Mouse (Mus musculus) CH12.LX (cell line): Measurements from ENCODE around the gene Col5a1. TPM values are rescaled to one million over a fixed set of nuclear protein-coding genes. Genes with fewer than 3 reads are reported as not detected.

Experiments
- DNase-seq: peaks from one replicate; pipeline ENCODE4 v3.0.0-alpha.2; 2013; ENCODE audit errors: extremely low read depth
- H3K27ac ChIP-seq: 2 replicates; pipeline ENCODE4 v1.5.1; 2012; ENCODE audit warnings: low read depth, mild to moderate bottlenecking, control low read depth, moderate library complexity; ENCODE audit not compliant: insufficient read depth
- H3K27me3 ChIP-seq: replicated peaks from 2 replicates; pipeline ENCODE3; 2012; ENCODE audit warnings: inconsistent platforms
- H3K36me3 ChIP-seq, 2 experiments: replicated peaks in 1 of 2; 2 replicates each; pipeline versions ENCODE3 to v1.6.1; 2012; ENCODE audit warnings: inconsistent platforms in 1 of 2, low read length in 1 of 2, mild to moderate bottlenecking in 1 of 2, mixed read lengths in 1 of 2, moderate library complexity in 1 of 2; ENCODE audit not compliant: control insufficient read depth in 1 of 2, insufficient read depth in 1 of 2
- H3K4me1 ChIP-seq, 2 experiments: 2 replicates each; pipeline ENCODE4 v1.6.1; 2012; ENCODE audit warnings: inconsistent platforms in 1 of 2, moderate library complexity in 1 of 2; ENCODE audit not compliant: insufficient read depth in 2 of 2, control insufficient read depth in 1 of 2
- H3K4me2 ChIP-seq: 2 replicates; pipeline ENCODE4 v1.6.1; 2012; ENCODE audit warnings: low read depth, mild to moderate bottlenecking, control low read depth; ENCODE audit not compliant: poor library complexity, insufficient read depth, severe bottlenecking
- H3K4me3 ChIP-seq, 3 experiments: fragments of 150-350 bp in 1 of 3; sonication (generic) in 1 of 3; replicated peaks in 1 of 3; 2 replicates each; pipeline versions ENCODE3 to v1.5.1; 2011 to 2012; ENCODE audit warnings: low read depth in 2 of 3, low read length in 2 of 3, mild to moderate bottlenecking in 2 of 3, moderate library complexity in 2 of 3, control low read depth in 1 of 3, improper control_type of control experiment in 1 of 3, inconsistent platforms in 1 of 3, mixed read lengths in 1 of 3; ENCODE audit not compliant: poor library complexity in 1 of 3
- H3K79me2 ChIP-seq: replicated peaks from 2 replicates; pipeline ENCODE4 v1.6.1; 2012; ENCODE audit warnings: mild to moderate bottlenecking, moderate library complexity; ENCODE audit not compliant: control insufficient read depth, poor library complexity, insufficient read depth, severe bottlenecking; ENCODE audit errors: extremely low read depth
- H3K9ac ChIP-seq: 2 replicates; pipeline ENCODE4 v1.6.1; 2012; ENCODE audit warnings: low read depth, mild to moderate bottlenecking, control low read depth, moderate library complexity; ENCODE audit not compliant: insufficient read depth
- H3K9me3 ChIP-seq: replicated peaks from 2 replicates; pipeline ENCODE3; 2012; ENCODE audit warnings: low read length, inconsistent platforms, mixed read lengths
- CHD1 ChIP-seq: IDR thresholded peaks from 2 replicates; pipeline ENCODE4 v1.6.1; 2012; ENCODE audit warnings: low read depth, low read length, improper control_type of control experiment, inconsistent platforms
- CHD2 ChIP-seq: IDR thresholded peaks from 2 replicates; pipeline ENCODE4 v1.6.1; 2011; ENCODE audit warnings: low read length, improper control_type of control experiment
- EP300 ChIP-seq: IDR thresholded peaks from 2 replicates; pipeline ENCODE4 v1.6.1; 2011; ENCODE audit warnings: low read length, improper control_type of control experiment
- HCFC1 ChIP-seq: IDR thresholded peaks from 2 replicates; pipeline ENCODE4 v1.6.1; 2012; ENCODE audit warnings: low read depth, mild to moderate bottlenecking, inconsistent platforms, low read length, improper control_type of control experiment
- MAFK ChIP-seq: IDR thresholded peaks from 2 replicates; pipeline ENCODE4 v1.6.1; 2011; ENCODE audit warnings: low read length, improper control_type of control experiment; ENCODE audit not compliant: insufficient replicate concordance
- MAX ChIP-seq: IDR thresholded peaks from 2 replicates; pipeline ENCODE4 v1.6.1; 2011; ENCODE audit warnings: low read length, improper control_type of control experiment
- MXI1 ChIP-seq: IDR thresholded peaks from 2 replicates; pipeline ENCODE4 v1.6.1; 2011; ENCODE audit warnings: mild to moderate bottlenecking, low read depth, low read length, improper control_type of control experiment
- MYC ChIP-seq: IDR thresholded peaks from 2 replicates; pipeline ENCODE4 v1.6.1; 2011; ENCODE audit warnings: low read depth, mild to moderate bottlenecking, improper control_type of control experiment, low read length
- NELFE ChIP-seq: IDR thresholded peaks from 2 replicates; pipeline ENCODE4 v1.6.1; 2011; ENCODE audit warnings: low read depth, low read length, improper control_type of control experiment
- POLR2A ChIP-seq: IDR thresholded peaks from 2 replicates; pipeline ENCODE4 v1.6.1; 2011; ENCODE audit warnings: low read depth, mild to moderate bottlenecking, improper control_type of control experiment, low read length
- RAD21 ChIP-seq: IDR thresholded peaks from 2 replicates; pipeline ENCODE4 v1.6.1; 2011; ENCODE audit warnings: low read depth, mild to moderate bottlenecking, low read length, improper control_type of control experiment, moderate library complexity
- SMC3 ChIP-seq: IDR thresholded peaks from 2 replicates; pipeline ENCODE4 v1.6.1; 2011; ENCODE audit warnings: low read depth, low read length, improper control_type of control experiment
- TCF12 ChIP-seq: IDR thresholded peaks from 2 replicates; pipeline ENCODE4 v1.6.1; 2014; ENCODE audit warnings: low read depth, mild to moderate bottlenecking, inconsistent platforms, low read length, improper control_type of control experiment
- USF2 ChIP-seq: conservative IDR thresholded peaks from 2 replicates; pipeline ENCODE4 v1.6.1; 2011; ENCODE audit warnings: low read depth, low read length, improper control_type of control experiment
- ZKSCAN1 ChIP-seq: IDR thresholded peaks from 2 replicates; pipeline ENCODE4 v1.6.1; 2012; ENCODE audit warnings: low read depth, inconsistent platforms, low read length, improper control_type of control experiment, borderline replicate concordance
- ZMIZ1 ChIP-seq: IDR thresholded peaks from 2 replicates; pipeline ENCODE4 v1.6.1; 2012; ENCODE audit warnings: low read depth, mild to moderate bottlenecking, inconsistent platforms, low read length, improper control_type of control experiment
- dilution Hi-C: fragments of 300-500 bp; cut with MboI; formaldehyde crosslinking; loops from 2 replicates; pipeline ENCODE4 v1.14.3; 2020; ENCODE audit warnings: low sequenced_read_pairs; ENCODE audit not compliant: extremely low pct_unique_long_range_greater_than_20kb, extremely low pct_ligation_motif_present
- in situ Hi-C: fragments of 300-500 bp; cut with MboI; formaldehyde crosslinking; loops from 3 replicates; pipeline ENCODE4 v1.14.3; 2019; ENCODE audit warnings: low sequenced_read_pairs, low pct_ligation_motif_present, low pct_unique_long_range_greater_than_20kb, mixed read lengths
- polyA plus RNA-seq: library from polyadenylated mRNA; unstranded; fragments of >175 nt; gene quantifications from 2 replicates; pipeline ENCODE4 v1.2.1, GENCODE M21; 2012; ENCODE audit warnings: low read depth; ENCODE audit not compliant: insufficient read length
- total RNA-seq, 2 experiments: library from RNA; depleted of rRNA; stranded (reverse); fragments of 300-350 nt in 1 of 2; fragments of >200 nt in 1 of 2; gene quantifications; 2 replicates each; pipeline ENCODE4 v1.2.3; 2012 to 2014

Gene Col5a1
- total RNA-seq (2012; rRNA removed) (0.04 TPM in 2 replicates), total RNA-seq (2014; rRNA removed) (not detected in 2 replicates), polyA plus RNA-seq (not detected in 2 replicates)

- in situ Hi-C loops (no loop called here), dilution Hi-C loops (no loop called here)
- Histone ChIP-seq H3K4me2 (peak within 1 kb of the TSS; percentile 55; the same call in 1 of the 2 replicates), H3K27ac (no peak within 1 kb of the TSS), H3K9ac (no peak within 1 kb of the TSS), H3K4me1 (0 out of 4 replicates have a peak, but pooled peaks cover 0 to 2% of the 10 kb centered on the region in 2 experiments), H3K36me3 (no peaks in the 10 kb centered on the region), H3K4me3 (peak within 1 kb of the TSS in 1 of 3 experiments; percentile 8), H3K9me3 (no peaks in the 10 kb centered on the region), H3K27me3 (peaks cover 99% of the 10 kb centered on the region), H3K79me2 (no peaks in the 10 kb centered on the region)
- DNase-seq = no peak
- TF ChIP-seq ZMIZ1 (no peak), MAFK (no peak), NELFE (no peak), ZKSCAN1 (no peak), USF2 (no peak), MAX (no peak), TCF12 (no peak), MXI1 (no peak)
These were observed at the start of gene Col5a1 for GRCm38 (mm10) chr2:27886148-27886551. TSS of gene Col5a1 (plus strand) at chr2:27886425.

GRCm38 (mm10) chr2:27838112-27838511, 48.1 kb upstream of the Col5a1 start:
- no peaks in the 10 kb centered on the region for H3K9me3 ChIP-seq
- no peak overlapping the region for H3K4me2 ChIP-seq
- no peak overlapping the region for H3K4me3 ChIP-seq
- DNase-seq = no peak
- H3K27ac ChIP-seq = no peak overlapping the region
- dilution Hi-C loops = no loop called here
- H3K9ac ChIP-seq = no peak overlapping the region
- in situ Hi-C loops = no loop called here
- H3K4me1 ChIP-seq = no peaks in the 10 kb centered on the region
- H3K27me3 ChIP-seq = peaks cover 87% of the 10 kb centered on the region
- H3K79me2 ChIP-seq = no peaks in the 10 kb centered on the region
- no peak for TF ChIP-seq HCFC1
- no peak for TF ChIP-seq SMC3
- TF ChIP-seq MYC = no peak
- no peak for TF ChIP-seq MAFK
- no peak for TF ChIP-seq POLR2A
- TF ChIP-seq MXI1 = no peak
- TF ChIP-seq CHD2 = no peak
- no peak for TF ChIP-seq USF2
- TF ChIP-seq EP300 = no peak
- no peak for TF ChIP-seq CHD1
- no peak for TF ChIP-seq RAD21
- TF ChIP-seq, all 38 proteins: peak for 0
- no peaks in the 10 kb centered on the region for H3K36me3 ChIP-seq
